Comparison of ENCODE assay signal across 12 mouse cellular contexts in genomic region chr13:44502612-44503256, GRCm38 (mm10).
DNase-seq lines count a peak whose midpoint lies in the region; ATAC-seq lines count a peak whose summit lies in the region.
"Had no signal": no experiment of that assay in that cellular context is flagged by ENCODE, and none has a peak within 500 bp of the region (broad histone marks: within the 10 kb centered on the region; RNA-seq: fewer than 3 reads in every experiment).

No protein-coding gene starts in this region.

- 56% methylated on average over 10 of the region's 10 CpGs for WGBS in heart, embryonic 14.5 days
- 42% methylated on average over 10 of the region's 10 CpGs for WGBS in stomach, embryonic 16.5 days

- no peak overlapping the region for H3K4me3 ChIP-seq in heart, embryonic 14.5 days (ENCODE audit: control insufficient read depth in 1 of 2, insufficient read depth in 1 of 2, low read depth in 1 of 2, low read length in 2 of 2)
- H3K4me3 ChIP-seq in stomach, embryonic 16.5 days (replicated peaks; ENCODE audit: low read length), result no peak overlapping the region
- H3K4me3 ChIP-seq: erythroblast, embryonic 14.5 days had no signal

- peak overlapping the region; percentile 56 to 82 for H3K27ac ChIP-seq in heart, embryonic 14.5 days (replicated peaks in 1 of 2; ENCODE audit: control insufficient read depth in 1 of 2, insufficient read depth in 1 of 2, low read depth in 2 of 2, low read length in 2 of 2)
- peak overlapping the region; percentile 82 for H3K27ac ChIP-seq in stomach, embryonic 16.5 days (ENCODE audit: low read length)

- ATAC-seq in heart, embryonic 14.5 days (ENCODE audit: insufficient number of reproducible peaks, insufficient read depth, low FRiP score, low read depth), result no peak
- ATAC-seq in stomach, embryonic 16.5 days (ENCODE audit: insufficient read depth, low FRiP score), result no peak

- H3K9me3 ChIP-seq in heart, embryonic 14.5 days (ENCODE audit: control insufficient read depth, low read length), result no peaks in the 10 kb centered on the region
- no peaks in the 10 kb centered on the region for H3K9me3 ChIP-seq in stomach, embryonic 16.5 days (replicated peaks; ENCODE audit: control insufficient read depth, low read length)

- 0 out of 2 replicates have a peak overlapping the region, but pooled peaks have one; percentile 2 for H3K4me2 ChIP-seq in heart, embryonic 14.5 days (ENCODE audit: low read length)
- no peak overlapping the region for H3K4me2 ChIP-seq in stomach, embryonic 16.5 days (ENCODE audit: low read depth, low read length)

- H3K36me3 ChIP-seq in heart, embryonic 14.5 days (ENCODE audit: control insufficient read depth, insufficient read depth, low read length), result no peaks in the 10 kb centered on the region
- H3K36me3 ChIP-seq in stomach, embryonic 16.5 days (ENCODE audit: control insufficient read depth, insufficient read depth, low read length), result no peaks in the 10 kb centered on the region

- no peaks in the 10 kb centered on the region for H3K27me3 ChIP-seq in heart, embryonic 14.5 days (ENCODE audit: control insufficient read depth, insufficient read depth, low read length)
- no peaks in the 10 kb centered on the region for H3K27me3 ChIP-seq in stomach, embryonic 16.5 days (ENCODE audit: control insufficient read depth, insufficient read depth, low read length)
- H3K27me3 ChIP-seq: CH12.LX had no signal

- DNase-seq in heart, adult 8-10 months (ENCODE audit: low spot score), result no peak
- DNase-seq in retina, postnatal 1 day, result peak; percentile 24
- DNase-seq in retina, embryonic 14.5 days (ENCODE audit: low spot score), result no peak
- peak; percentile 90 for DNase-seq in kidney, adult 9 months
- DNase-seq in layer of hippocampus, adult 18-20 months (ENCODE audit: low spot score in 2 of 2), result no peak
- no peak for DNase-seq in adrenal gland, postnatal 14 days
- DNase-seq: adrenal gland, postnatal 36 days; thymus, postnatal 36 days had no signal

- 0 out of 2 replicates have a peak overlapping the region, but pooled peaks have one; percentile 30 for H3K9ac ChIP-seq in heart, embryonic 14.5 days (ENCODE audit: low read length)
- H3K9ac ChIP-seq in stomach, embryonic 16.5 days (ENCODE audit: low read length), result no peak overlapping the region

- peaks cover 17 to 20% of the 10 kb centered on the region in 2 experiments for H3K4me1 ChIP-seq in heart, embryonic 14.5 days (ENCODE audit: control insufficient read depth in 2 of 2, insufficient read depth in 2 of 2, low read length in 2 of 2)
- peaks cover 21% of the 10 kb centered on the region for H3K4me1 ChIP-seq in stomach, embryonic 16.5 days (ENCODE audit: control insufficient read depth, insufficient read depth, low read length)

Comparison
In these comparisons a context has a peak if more than half of its experiments do, and no peak if none do; other contexts are left out.
1. DNase-seq: peak in retina, postnatal 1 day (single experiment) and kidney, adult 9 months (single experiment); none in heart, adult 8-10 months (single experiment), retina, embryonic 14.5 days (single experiment), layer of hippocampus, adult 18-20 months (0 of 2) and adrenal gland, postnatal 14 days (single experiment).